Mouse (Mus musculus): ENCODE measurements at regions not wholly inside any gene's neighbourhood (a gene's known extent, or its start where the extent isn't known, plus 50 kb on each side); places are given as distances from the start of the nearest gene placed in this dataset.

DNA sequence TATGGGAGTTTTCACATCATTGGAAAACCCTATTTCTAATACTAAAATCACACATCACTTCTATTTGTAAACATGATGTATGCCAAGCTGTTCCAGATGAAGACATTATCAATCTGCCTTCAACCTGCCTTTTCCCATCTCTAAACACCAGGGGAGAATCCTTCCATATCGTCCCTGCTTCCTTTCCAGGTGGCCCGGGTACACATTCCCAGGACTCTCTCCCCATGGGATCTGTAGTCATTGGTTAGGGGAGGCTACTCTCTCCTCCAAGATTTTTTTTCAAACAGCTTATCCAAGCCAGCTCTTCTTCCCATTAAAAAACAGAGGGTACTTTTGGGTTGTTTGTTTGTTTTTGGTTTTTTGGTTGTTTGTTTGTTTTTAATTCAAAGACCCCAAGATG, 650.7 kb downstream of the Tlr4 start:
- H3K36me3 ChIP-seq (ENCODE audit: control insufficient read depth, insufficient read depth, low read length): no peaks in the 10 kb centered on the region
- H3K9ac ChIP-seq (ENCODE audit: low read length): no peak overlapping the region
- no peak for ATAC-seq (replicated peaks; ENCODE audit: low FRiP score, low TSS enrichment, low read depth)
- H3K4me1 ChIP-seq (replicated peaks; ENCODE audit: control insufficient read depth, insufficient read depth, low read length): no peaks in the 10 kb centered on the region
- no peaks in the 10 kb centered on the region for H3K27me3 ChIP-seq (replicated peaks; ENCODE audit: control insufficient read depth, insufficient read depth, low read length)
- no peak overlapping the region for H3K4me3 ChIP-seq (ENCODE audit: low read depth, low read length)
- DNase-seq (ENCODE audit: low spot score): no peak
- WGBS: 41% methylated on average over 2 of the region's 2 CpGs
- no peak overlapping the region for H3K4me2 ChIP-seq (ENCODE audit: low read length)
- no peak overlapping the region for H3K27ac ChIP-seq (ENCODE audit: low read depth)
- no peaks in the 10 kb centered on the region for H3K9me3 ChIP-seq (ENCODE audit: control insufficient read depth, low read length)

DNA sequence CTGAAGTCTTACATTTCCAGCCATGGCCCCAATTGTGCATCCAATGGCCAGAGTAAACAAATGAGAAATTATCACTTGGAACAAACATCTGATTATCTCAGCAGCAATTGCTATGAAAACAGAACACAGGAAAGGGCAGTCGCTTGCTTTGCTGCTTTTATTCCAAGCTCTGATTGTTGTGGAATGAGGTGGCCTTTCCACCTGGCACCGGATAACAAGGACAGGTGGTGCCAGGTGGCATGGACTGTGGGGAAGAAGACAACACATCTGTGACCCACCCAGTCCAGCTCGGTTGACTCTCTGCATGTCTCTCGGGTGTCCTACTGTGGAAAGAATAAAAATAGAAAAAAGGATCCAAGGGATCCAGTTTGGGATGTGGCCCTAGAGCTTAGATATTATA, 694.9 kb downstream of the Tlr4 start:
- Histone ChIP-seq H3K36me3 (ENCODE audit: control insufficient read depth, insufficient read depth, low read length) (no peaks in the 10 kb centered on the region), H3K9me3 (ENCODE audit: control insufficient read depth, low read length) (no peaks in the 10 kb centered on the region), H3K4me1 (replicated peaks; ENCODE audit: control insufficient read depth, insufficient read depth, low read length) (no peaks in the 10 kb centered on the region), H3K9ac (ENCODE audit: low read length) (no peak overlapping the region), H3K4me3 (ENCODE audit: low read depth, low read length) (no peak overlapping the region), H3K27me3 (replicated peaks; ENCODE audit: control insufficient read depth, insufficient read depth, low read length) (no peaks in the 10 kb centered on the region), H3K27ac (ENCODE audit: low read depth) (no peak overlapping the region), H3K4me2 (ENCODE audit: low read length) (no peak overlapping the region)
- whole genome bisulfite sequencing: 87% methylated on average over 4 of the region's 4 CpGs
- DNase-seq (ENCODE audit: low spot score): no peak
- ATAC-seq (replicated peaks; ENCODE audit: low FRiP score, low TSS enrichment, low read depth): no peak

DNA sequence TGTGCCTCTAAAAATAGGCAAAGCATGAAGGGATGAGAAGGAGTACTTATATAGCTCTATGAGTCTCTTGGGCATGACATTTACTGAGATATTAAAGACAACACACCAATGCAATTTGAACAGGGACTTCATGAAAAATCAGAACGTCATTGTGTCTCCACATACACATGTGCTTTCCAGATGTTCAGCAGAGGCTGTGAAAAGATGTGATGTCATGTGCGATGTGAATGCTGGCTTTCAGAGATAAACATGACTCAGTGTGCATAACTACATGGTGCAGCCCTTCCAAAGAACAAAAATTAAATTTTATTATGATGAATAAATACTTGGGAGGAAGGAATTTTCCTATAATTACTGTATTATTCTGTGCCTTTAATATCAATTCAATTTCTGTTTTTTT, 695.8 kb downstream of the Tlr4 start:
- WGBS: 68% methylated on average over 2 of the region's 2 CpGs
- H3K4me3 ChIP-seq (ENCODE audit: low read depth, low read length): no peak overlapping the region
- H3K4me1 ChIP-seq (replicated peaks; ENCODE audit: control insufficient read depth, insufficient read depth, low read length): no peaks in the 10 kb centered on the region
- no peaks in the 10 kb centered on the region for H3K9me3 ChIP-seq (ENCODE audit: control insufficient read depth, low read length)
- H3K27me3 ChIP-seq (replicated peaks; ENCODE audit: control insufficient read depth, insufficient read depth, low read length): no peaks in the 10 kb centered on the region
- no peak for DNase-seq (ENCODE audit: low spot score)
- H3K36me3 ChIP-seq (ENCODE audit: control insufficient read depth, insufficient read depth, low read length): no peaks in the 10 kb centered on the region
- H3K4me2 ChIP-seq (ENCODE audit: low read length): no peak overlapping the region
- no peak for ATAC-seq (replicated peaks; ENCODE audit: low FRiP score, low TSS enrichment, low read depth)
- H3K9ac ChIP-seq (ENCODE audit: low read length): no peak overlapping the region
- H3K27ac ChIP-seq (ENCODE audit: low read depth): no peak overlapping the region

DNA sequence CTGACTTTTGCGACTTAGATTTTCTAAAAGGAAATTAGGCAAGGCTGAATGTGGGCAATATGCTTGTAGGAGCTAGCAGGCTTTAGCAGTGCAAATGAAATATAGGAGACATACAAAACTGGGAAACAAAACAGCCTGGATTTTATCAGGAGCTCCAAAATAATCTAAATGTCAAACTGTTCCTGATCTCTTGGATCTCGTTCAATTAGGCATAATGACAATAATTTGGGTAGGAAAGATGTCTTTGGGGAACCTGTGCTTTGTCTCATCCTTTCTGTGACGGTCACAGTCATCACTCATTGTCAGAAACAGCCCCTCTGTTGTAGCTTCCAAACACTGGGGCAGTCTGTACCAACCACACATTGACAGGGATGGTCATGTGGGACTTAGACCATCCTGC, 702.2 kb downstream of the Tlr4 start:
- DNase-seq (ENCODE audit: low spot score): no peak
- Histone ChIP-seq H3K9ac (ENCODE audit: low read length) (no peak overlapping the region), H3K4me2 (ENCODE audit: low read length) (no peak overlapping the region), H3K36me3 (ENCODE audit: control insufficient read depth, insufficient read depth, low read length) (no peaks in the 10 kb centered on the region), H3K4me1 (replicated peaks; ENCODE audit: control insufficient read depth, insufficient read depth, low read length) (no peaks in the 10 kb centered on the region), H3K4me3 (ENCODE audit: low read depth, low read length) (no peak overlapping the region), H3K27me3 (replicated peaks; ENCODE audit: control insufficient read depth, insufficient read depth, low read length) (no peaks in the 10 kb centered on the region), H3K9me3 (ENCODE audit: control insufficient read depth, low read length) (no peaks in the 10 kb centered on the region), H3K27ac (ENCODE audit: low read depth) (no peak overlapping the region)
- ATAC-seq (replicated peaks; ENCODE audit: low FRiP score, low TSS enrichment, low read depth): no peak
- WGBS: 56% methylated on average over 3 of the region's 3 CpGs

DNA sequence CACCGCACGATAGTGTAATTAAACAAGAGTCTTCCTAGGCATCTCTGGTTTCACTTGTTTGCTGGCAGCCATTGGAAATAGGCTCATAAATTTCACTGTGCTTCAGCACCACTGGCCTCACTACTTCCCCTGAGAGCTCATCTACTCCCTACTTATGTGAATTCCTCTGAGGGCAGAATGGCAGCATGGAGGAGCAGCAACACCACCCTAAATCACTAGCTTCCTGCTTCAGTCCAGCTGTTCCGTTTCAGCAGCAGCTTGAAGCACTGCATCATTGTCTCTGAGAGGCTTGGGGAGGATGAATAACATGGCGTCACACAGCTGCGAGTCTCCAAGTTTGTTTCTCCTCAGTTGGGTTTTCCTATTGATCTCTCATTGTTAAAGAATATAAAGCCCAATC, 712.1 kb downstream of the Tlr4 start:
- DNase-seq (ENCODE audit: low spot score): no peak
- WGBS: 45% methylated on average over 5 of the region's 5 CpGs
- Histone ChIP-seq H3K4me1 (replicated peaks; ENCODE audit: control insufficient read depth, insufficient read depth, low read length) (no peaks in the 10 kb centered on the region), H3K4me2 (ENCODE audit: low read length) (no peak overlapping the region), H3K9ac (ENCODE audit: low read length) (no peak overlapping the region), H3K9me3 (ENCODE audit: control insufficient read depth, low read length) (no peaks in the 10 kb centered on the region), H3K4me3 (ENCODE audit: low read depth, low read length) (no peak overlapping the region), H3K27me3 (replicated peaks; ENCODE audit: control insufficient read depth, insufficient read depth, low read length) (no peaks in the 10 kb centered on the region), H3K36me3 (ENCODE audit: control insufficient read depth, insufficient read depth, low read length) (no peaks in the 10 kb centered on the region), H3K27ac (ENCODE audit: low read depth) (no peak overlapping the region)
- no peak for ATAC-seq (replicated peaks; ENCODE audit: low FRiP score, low TSS enrichment, low read depth)

DNA sequence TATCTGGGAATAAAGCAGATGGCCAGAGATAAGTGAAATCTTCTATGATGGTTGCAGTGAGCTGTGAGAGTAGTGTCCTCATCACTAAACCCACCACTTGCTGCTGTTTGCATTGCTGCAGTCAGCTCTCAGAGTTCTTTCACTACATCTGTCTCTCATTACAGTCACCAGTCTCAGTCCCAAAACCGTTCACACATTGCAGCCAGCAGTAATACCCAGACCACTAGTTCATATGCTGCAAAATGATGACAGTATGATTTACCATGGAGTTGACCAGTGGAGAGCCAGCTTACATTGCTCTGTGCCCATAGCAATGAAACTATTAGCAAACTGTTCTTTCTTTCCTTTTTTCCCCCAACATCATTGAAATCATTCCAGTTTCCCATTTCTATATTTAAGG, 718.6 kb downstream of the Tlr4 start:
- WGBS: 58% methylated on average over 1 of the region's 1 CpGs
- Histone ChIP-seq H3K27me3 (replicated peaks; ENCODE audit: control insufficient read depth, insufficient read depth, low read length) (no peaks in the 10 kb centered on the region), H3K4me3 (ENCODE audit: low read depth, low read length) (no peak overlapping the region), H3K27ac (ENCODE audit: low read depth) (no peak overlapping the region), H3K4me1 (replicated peaks; ENCODE audit: control insufficient read depth, insufficient read depth, low read length) (no peaks in the 10 kb centered on the region), H3K9me3 (ENCODE audit: control insufficient read depth, low read length) (no peaks in the 10 kb centered on the region), H3K4me2 (ENCODE audit: low read length) (no peak overlapping the region), H3K9ac (ENCODE audit: low read length) (no peak overlapping the region), H3K36me3 (ENCODE audit: control insufficient read depth, insufficient read depth, low read length) (no peaks in the 10 kb centered on the region)
- DNase-seq (ENCODE audit: low spot score) (no peak), ATAC-seq (replicated peaks; ENCODE audit: low FRiP score, low TSS enrichment, low read depth) (no peak)

DNA sequence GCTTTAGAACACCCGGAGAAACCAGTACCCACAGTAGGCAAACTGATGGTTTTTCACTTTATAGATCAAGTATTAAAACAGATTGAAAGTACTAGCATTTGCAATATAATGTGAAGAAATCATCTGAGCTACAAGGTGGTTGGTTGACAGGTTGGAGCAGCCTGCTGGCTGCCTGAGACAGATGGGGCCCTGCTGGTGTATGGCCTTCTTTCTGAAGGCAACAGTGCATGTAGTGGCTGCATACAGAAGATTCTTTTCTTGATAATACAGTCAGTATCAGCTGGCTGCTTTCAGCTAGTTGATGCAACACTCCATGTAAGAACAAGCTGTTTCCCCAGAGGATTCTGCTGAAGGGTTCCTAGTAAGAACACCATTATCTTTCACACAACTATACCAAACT, 720.6 kb downstream of the Tlr4 start:
- ATAC-seq (replicated peaks; ENCODE audit: low FRiP score, low TSS enrichment, low read depth): no peak
- H3K4me1 ChIP-seq (replicated peaks; ENCODE audit: control insufficient read depth, insufficient read depth, low read length): no peaks in the 10 kb centered on the region
- no peak overlapping the region for H3K4me3 ChIP-seq (ENCODE audit: low read depth, low read length)
- H3K27ac ChIP-seq (ENCODE audit: low read depth): no peak overlapping the region
- no peak overlapping the region for H3K4me2 ChIP-seq (ENCODE audit: low read length)
- 97% methylated on average over 1 of the region's 1 CpGs for WGBS
- no peaks in the 10 kb centered on the region for H3K36me3 ChIP-seq (ENCODE audit: control insufficient read depth, insufficient read depth, low read length)
- no peaks in the 10 kb centered on the region for H3K27me3 ChIP-seq (replicated peaks; ENCODE audit: control insufficient read depth, insufficient read depth, low read length)
- H3K9ac ChIP-seq (ENCODE audit: low read length): no peak overlapping the region
- DNase-seq (ENCODE audit: low spot score): no peak
- H3K9me3 ChIP-seq (ENCODE audit: control insufficient read depth, low read length): no peaks in the 10 kb centered on the region

DNA sequence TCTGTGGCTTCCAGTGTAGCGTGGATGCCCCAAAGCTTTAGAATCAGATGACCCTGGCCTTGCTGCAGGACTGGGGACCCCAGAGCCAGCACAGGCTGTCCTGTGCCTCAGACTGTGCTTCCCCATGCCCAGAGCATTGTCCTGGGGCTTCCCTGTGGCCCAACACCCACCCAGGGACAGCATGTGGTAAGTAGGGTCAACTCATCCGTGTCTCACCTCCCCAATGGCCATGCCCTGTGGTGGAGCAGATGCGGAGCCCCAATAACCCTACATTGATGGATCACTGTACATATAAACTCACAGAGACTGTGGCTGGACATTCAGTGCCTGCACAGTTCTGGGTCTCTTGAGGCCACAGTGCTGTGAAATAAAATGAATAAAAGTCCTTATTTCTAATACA, 726.1 kb downstream of the Tlr4 start:
- ATAC-seq (replicated peaks; ENCODE audit: low FRiP score, low TSS enrichment, low read depth): no peak
- Histone ChIP-seq H3K27ac (ENCODE audit: low read depth) (no peak overlapping the region), H3K4me1 (replicated peaks; ENCODE audit: control insufficient read depth, insufficient read depth, low read length) (no peaks in the 10 kb centered on the region), H3K4me3 (ENCODE audit: low read depth, low read length) (no peak overlapping the region), H3K27me3 (replicated peaks; ENCODE audit: control insufficient read depth, insufficient read depth, low read length) (no peaks in the 10 kb centered on the region), H3K36me3 (ENCODE audit: control insufficient read depth, insufficient read depth, low read length) (no peaks in the 10 kb centered on the region), H3K9ac (ENCODE audit: low read length) (no peak overlapping the region), H3K4me2 (ENCODE audit: low read length) (no peak overlapping the region), H3K9me3 (ENCODE audit: control insufficient read depth, low read length) (no peaks in the 10 kb centered on the region)
- no peak for DNase-seq (ENCODE audit: low spot score)
- WGBS: 86% methylated on average over 3 of the region's 3 CpGs

DNA sequence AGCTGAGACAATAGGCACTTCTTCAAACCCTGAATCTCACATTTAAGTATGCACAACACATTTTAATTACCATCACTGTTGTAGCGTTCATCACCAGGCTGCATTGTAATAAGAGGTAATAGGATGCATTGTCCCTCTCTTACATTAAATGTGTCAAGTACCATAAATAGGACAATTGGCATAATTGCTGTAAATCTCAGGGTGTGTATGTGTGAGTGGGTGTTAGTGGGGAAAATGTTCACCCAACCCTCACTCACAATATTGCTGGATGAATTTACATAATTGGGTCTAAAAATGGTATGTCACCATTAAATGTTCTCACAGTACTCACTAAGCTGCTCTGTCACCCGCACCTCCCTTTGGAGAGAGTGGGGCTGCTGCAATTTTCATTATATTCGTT, 747.4 kb downstream of the Tlr4 start:
- WGBS: 90% methylated on average over 3 of the region's 3 CpGs
- no peak for DNase-seq (ENCODE audit: low spot score)
- no peaks in the 10 kb centered on the region for H3K36me3 ChIP-seq (ENCODE audit: control insufficient read depth, insufficient read depth, low read length)
- H3K9ac ChIP-seq (ENCODE audit: low read length): no peak overlapping the region
- H3K4me2 ChIP-seq (ENCODE audit: low read length): no peak overlapping the region
- no peak overlapping the region for H3K27ac ChIP-seq (ENCODE audit: low read depth)
- no peak overlapping the region for H3K4me3 ChIP-seq (ENCODE audit: low read depth, low read length)
- no peaks in the 10 kb centered on the region for H3K9me3 ChIP-seq (ENCODE audit: control insufficient read depth, low read length)
- no peaks in the 10 kb centered on the region for H3K4me1 ChIP-seq (replicated peaks; ENCODE audit: control insufficient read depth, insufficient read depth, low read length)
- no peaks in the 10 kb centered on the region for H3K27me3 ChIP-seq (replicated peaks; ENCODE audit: control insufficient read depth, insufficient read depth, low read length)
- ATAC-seq (replicated peaks; ENCODE audit: low FRiP score, low TSS enrichment, low read depth): no peak

Measured in intestine, embryonic 14.5 days (tissue).